Mouse (Mus musculus) cerebellum, postnatal 14 days (tissue): ENCODE results near the gene Aurkb.

Experiments used
- DNase-seq, 2 experiments: peaks; one replicate each; pipeline ENCODE4 v3.0.0; 2021; ENCODE audit warnings: mixed read lengths in 2 of 2

Aurkb gene

DNA sequence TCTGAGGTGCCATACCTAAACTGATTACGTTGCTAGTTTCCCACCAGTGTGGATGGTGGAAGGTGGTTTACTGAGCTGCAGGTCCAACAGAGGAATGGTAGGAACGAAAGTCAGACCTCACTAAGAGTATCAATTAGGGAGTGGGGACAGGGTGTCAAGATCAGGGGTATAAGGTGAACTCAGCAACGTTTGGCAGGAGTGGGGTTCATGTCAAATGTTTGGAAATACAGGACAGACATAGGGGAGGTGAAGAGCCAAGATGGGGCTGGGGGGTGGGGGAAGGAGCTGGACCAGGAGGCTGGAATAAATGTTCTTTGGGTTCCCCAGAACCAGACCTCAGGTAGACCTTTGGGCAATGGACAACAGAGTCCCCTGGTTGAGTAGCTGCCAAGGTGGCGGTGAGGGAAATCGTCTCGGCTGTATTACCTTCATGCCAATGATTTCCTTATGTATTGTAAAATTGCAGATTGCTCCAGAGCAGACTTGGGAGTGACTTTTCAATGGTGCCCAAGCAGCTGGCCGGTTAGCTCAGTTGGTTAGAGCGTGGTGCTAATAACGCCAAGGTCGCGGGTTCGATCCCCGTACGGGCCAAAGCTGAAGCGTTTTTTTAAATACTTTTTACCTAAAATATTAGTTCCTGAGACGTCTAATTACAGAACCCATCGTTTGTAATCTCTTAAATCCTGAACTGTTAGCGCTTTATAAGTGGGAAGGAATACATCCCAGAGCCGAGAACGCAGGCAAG lies 8.8 kb upstream of the Aurkb start:
- peak; percentile 93 to 95 for DNase-seq

DNA sequence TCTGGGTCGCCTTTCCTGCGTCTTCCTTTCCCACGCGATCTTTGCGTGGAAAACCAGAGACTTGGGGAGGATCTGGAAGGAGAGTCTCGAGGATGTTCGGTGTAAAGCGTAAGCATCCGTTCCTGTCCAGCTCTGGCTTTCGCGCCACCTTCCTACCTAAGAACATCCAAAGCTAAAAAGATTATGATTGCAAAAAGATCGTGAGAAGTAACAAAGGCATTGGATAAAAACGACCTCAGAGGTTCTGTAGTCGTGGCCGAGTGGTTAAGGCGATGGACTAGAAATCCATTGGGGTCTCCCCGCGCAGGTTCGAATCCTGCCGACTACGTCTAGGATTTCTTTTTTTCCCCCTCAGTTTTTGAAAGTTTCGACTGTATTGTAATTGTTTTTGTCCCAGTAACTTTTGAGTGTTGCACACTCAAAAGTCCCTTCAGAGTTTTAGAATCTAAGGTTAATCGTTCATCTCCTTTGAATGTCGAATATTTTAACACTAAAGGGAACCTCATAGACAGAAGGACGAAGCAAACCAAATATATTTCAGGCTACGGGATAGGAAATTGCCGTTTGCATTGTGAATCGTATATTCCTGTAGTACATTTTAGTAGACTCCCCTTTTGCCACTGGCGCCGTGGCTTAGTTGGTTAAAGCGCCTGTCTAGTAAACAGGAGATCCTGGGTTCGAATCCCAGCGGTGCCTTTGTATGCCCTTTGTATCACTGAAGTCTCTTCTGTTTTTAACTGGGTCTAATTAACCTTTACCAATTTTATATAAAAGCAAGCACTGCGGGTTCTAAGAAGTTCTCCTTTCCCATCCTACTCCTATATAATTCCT lies 8.0 kb upstream of the Aurkb start:
- DNase-seq, result peak; percentile 87 to 90

DNA sequence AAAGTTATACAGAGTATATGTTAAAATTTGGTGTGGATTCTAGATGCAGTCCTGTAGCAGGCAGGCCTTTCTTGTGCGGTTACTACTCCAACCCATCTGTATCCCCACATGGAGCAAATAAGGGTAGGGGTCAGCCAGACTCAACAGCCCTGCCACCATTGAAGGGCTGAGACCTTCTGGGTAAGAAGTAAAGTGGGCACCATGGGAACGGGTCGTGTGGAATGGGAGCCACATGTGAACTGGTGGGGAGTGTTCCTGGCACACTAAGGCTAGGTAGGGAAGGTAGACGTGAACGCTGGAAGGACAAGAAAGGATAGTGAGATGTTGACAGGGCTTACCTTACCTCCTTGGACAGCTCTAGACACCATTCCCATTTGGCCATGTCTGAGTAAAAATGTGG lies 7.3 kb upstream of the Aurkb start:
- DNase-seq, result no peak

DNA sequence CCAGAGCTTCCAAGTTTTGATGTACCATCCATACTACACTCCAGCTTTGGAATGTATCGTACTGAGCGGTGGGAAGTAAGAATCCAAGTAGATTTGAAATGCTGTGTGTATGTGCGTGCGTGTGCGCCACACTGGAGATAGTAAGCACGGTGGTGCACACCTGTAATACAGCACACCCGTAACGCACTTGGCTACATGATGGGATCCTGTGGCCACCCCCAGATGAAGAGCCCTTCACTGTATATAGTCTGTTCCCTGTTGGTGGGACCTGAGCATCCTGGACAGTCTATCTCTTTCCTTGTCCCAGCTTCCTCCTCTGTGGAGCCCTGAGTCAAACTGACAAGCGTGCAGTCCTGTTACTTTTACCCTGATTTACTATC lies 938 bp downstream of the Aurkb start:
- no peak for DNase-seq

DNA sequence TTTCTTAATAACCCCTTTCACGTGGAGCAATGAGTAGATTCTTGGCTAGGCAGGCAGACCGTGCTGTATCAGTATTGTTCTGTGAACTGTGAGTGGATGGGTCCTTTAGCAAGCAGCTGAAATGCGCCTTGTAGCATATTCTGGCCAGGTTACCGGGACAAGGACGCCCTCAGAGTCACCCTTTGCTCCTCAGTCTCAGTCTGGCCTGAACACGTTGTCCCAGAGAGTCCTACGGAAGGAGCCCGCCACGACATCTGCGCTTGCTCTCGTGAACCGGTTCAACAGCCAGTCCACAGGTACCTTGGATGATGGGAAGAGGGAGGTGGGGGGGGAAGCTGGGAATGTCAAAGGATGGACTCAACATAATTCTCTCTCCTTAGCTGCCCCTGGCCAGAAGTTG lies 2.1 kb downstream of the Aurkb start:
- no peak for DNase-seq

DNA sequence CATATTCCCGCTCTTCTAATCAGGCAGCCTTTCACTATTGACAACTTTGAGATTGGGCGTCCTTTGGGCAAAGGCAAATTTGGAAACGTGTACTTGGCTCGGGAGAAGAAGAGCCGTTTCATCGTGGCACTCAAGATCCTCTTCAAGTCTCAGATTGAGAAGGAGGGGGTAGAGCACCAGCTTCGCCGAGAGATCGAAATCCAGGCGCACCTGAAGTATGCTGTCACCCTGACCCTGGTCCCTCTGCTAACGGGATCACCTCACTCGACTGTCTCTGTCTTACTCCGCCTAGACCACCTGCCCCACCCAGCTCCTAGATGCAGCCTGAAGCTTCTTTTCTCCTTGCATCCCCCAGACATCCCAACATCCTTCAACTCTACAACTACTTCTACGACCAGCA lies 2.7 kb downstream of the Aurkb start:
- DNase-seq, result no peak

DNA sequence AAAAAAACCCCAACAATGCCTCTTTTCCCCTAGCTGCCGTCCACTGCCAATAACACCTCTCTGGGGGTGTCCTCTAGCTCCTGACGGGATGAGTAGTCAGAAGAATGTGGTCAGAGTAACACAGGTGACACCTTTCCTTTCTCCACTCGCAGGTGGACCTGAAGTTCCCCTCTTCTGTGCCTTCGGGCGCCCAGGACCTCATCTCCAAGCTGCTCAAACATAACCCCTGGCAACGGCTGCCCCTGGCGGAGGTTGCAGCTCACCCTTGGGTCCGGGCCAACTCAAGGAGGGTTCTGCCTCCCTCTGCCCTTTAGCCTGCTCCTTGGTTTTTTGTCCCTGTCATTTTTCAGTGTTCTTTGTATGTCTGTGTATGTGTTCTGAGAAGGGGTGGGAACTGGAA lies 5.3 kb downstream of the Aurkb start:
- peak in 1 of 2 experiments; percentile 37 for DNase-seq

DNA sequence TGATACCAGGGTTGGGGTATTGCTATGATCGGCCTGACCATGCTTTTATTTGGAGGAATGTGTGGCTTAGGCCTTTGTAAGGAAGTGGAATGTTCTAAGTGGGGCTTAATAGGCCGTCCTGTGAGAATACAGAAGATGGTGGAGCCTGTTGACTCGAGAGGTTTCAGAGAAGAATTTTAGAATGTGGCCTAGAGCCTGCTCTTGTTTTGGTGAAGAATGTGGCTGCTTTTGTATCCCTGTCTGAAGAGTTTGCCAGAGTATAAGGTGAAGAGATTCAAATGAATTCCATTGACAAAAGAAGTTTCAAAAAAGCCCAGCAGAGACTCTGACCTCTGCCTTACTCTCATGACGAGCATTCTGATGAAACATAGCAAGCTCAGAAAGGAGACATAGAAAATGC lies 6.3 kb downstream of the Aurkb start:
- DNase-seq, result no peak

DNA sequence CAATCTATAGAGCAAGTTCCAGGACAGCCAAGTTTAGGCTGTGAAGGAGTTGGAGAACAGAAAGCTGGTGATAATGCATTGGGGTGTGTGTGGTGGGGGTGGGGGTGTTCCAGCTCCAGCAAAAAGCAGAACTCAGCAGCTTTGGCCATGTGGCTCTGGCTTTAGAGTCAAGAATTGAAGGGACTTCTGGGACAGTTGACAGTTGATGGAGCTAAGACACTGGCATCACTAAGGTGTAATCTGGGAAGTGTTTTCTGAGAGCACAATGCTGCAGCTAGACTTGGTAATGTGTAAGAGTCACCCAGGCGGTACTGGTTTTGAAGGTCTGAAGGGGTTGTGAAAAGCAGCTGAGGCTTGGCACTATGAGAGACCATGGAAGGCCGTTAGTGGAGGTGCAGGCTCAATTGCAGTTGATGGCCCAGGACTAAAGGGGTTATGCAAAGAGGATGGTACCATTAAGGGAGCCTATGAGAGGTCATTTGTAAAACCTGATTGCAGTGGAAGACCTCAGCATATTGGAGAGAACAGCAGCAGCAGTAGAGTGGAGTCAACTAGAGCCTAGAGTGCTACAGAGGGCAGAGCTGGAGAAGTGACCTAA lies 7.5 kb downstream of the Aurkb start:
- DNase-seq, result no peak

DNA sequence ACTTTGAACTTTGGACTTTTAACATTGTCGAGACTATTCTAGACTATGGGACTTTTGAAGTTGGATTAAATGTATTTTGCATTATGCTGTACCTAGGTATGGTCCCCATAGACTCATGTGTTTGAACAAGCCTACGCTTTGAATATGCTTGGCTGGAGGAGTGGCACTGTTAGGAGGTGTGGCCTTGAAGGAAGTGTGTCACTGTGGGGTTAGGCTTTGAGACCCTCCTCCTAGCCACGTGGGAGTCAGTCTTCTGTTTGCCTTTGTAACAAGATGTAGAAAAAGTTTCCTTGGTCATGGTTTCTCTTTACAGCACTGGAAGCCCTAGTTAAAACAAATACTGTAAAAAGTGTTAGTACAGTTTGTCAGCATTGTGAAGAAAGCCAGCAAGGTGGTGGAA lies 8.4 kb downstream of the Aurkb start:
- DNase-seq, result no peak

DNA sequence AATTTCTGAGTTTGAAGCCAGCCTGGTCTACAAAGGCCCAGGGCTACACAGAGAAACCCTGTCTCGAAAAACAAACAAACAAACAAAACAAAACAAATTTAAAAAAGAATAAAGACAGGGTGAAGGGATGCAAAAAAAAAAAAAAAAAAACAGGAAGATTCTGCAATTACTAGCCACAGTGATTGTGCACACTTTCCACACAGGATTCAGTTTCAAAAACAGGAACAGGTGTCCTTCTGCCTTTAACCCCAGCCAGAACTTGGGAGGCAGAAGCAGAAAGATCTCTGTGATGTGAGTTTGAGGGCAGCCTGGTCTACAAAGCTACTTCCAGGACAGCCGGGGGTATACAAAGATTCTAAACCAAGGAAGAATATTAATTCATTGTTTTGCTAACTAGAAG lies 12.8 kb downstream of the Aurkb start:
- no peak for DNase-seq

DNA sequence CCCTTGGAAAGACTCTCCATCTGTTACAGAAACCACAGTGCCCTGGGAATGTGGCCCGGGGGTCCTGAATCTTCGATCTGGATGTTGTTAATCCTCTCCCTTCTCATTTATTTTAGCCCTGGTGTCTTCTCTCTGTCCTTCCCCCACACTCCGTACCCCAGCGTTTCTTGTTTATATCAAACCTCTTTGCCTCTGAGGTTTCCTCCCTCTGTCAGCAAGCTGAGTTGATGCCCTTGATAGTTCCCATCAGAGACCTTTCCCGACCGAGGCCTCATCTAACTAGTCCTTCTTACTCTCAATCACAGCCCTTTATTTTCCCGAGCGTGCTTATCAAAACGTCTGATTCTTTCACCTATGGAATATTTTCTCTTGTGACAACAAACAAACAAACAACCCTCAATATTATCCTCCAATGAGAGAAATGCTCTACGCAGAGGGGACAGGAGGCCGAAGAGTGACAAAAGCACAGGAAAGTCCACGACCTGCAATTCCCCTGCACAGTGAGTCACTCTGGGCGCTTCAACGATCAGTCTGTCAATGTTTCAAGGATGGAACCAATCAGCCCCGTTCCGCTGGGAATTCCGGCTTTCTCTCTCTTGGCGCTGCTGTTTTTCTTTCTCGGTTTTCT lies 13.4 kb downstream of the Aurkb start:
- DNase-seq, result peak in 1 of 2 experiments; percentile 31

DNA sequence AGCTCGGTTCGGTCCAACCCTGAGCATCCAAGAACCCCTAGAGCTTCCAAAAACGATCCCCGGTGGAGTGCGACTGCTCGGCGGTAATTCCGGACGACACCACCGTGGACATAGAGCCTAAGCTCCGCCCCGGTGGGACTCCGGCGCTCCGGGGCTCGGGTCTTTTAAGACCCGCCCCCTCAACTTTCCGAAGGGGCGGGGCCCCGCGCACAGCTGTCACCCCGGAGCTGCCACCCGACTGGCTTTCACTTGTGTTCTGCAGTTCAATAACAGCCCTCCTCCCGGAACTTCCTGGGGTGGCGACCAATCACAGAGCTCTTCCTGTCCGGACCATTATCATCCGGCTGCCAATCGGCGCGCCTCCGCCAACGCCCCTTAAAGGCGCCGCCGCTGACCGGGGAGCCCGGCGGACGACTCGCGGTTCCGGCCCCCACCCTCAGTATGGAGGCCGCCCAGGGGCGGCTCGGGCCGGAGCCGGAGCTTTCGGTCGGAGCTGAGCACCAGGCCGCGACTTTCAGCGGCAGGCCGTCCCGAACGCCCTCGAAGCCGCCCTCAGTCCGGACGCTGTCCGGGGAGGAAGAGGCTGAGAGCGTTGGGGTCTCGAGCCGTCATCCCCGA lies 14.0 kb downstream of the Aurkb start, which contains the start of gene Borcs6:
Gene Borcs6 (plus strand): TSS at position 361 of the 618 bp plus-strand sequence.
- DNase-seq, result peak; percentile 94 to 96

DNA sequence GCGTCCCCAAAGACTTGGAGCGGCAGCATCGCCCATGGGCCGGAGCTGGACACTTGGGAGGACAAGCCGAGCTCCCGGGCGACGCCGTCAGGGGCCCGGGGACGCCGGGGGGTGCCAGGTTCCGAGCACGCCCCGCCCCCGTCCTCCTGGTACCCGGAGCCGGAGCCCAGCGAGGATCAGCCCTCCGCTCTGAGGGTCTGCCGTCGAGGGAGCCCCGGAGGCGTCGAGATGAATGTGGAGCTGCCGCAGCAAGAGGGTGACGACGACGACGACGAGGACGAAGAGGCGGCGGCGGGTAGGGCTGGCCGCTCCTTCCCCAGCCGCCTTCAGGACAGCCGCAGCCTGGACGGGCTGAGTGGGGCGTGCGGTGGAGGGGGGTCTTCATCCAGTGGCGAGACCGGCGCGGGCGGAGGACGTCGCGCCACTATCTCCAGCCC lies 14.5 kb downstream of the Aurkb start:
- DNase-seq, result peak in 1 of 2 experiments; percentile 73

DNA sequence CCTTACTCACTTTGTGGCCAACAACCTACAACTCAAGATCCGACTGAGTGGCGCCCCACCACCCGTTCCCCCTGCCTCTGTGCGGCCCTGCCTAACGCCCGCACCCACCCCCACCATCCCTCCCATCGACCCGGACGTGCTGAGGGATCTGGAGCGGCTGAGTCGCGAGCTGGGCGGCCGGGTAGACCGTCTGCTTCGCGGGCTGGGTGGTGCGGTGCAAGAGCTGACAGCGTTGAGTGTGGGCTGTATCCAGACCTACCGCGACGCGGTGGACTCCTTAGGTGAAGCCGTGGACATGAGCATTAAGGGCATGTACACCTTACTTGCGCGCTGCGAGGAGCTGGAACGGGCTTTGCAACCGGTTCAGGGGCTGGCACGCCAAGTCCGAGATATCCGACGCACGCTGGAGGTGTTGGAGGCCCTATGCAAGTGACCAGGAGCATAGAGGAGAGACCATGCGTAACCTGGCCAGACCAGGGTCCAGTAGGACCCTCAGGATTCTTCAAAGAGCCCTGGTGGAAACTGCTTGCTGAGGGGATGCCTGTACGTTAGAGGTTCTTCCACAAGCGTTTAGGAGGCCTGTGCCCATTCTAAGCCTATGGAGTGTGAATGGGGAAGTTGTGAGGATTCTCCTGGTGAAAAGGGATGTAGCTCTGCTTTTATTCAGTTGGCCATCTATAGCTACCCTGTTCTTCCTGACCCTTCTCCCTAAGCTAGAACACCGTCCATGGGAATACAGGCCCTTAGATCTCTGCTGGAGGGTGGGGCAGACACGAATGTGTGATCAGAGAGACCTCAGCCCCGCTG lies 15.2 kb downstream of the Aurkb start:
- peak; percentile 52 to 54 for DNase-seq

DNA sequence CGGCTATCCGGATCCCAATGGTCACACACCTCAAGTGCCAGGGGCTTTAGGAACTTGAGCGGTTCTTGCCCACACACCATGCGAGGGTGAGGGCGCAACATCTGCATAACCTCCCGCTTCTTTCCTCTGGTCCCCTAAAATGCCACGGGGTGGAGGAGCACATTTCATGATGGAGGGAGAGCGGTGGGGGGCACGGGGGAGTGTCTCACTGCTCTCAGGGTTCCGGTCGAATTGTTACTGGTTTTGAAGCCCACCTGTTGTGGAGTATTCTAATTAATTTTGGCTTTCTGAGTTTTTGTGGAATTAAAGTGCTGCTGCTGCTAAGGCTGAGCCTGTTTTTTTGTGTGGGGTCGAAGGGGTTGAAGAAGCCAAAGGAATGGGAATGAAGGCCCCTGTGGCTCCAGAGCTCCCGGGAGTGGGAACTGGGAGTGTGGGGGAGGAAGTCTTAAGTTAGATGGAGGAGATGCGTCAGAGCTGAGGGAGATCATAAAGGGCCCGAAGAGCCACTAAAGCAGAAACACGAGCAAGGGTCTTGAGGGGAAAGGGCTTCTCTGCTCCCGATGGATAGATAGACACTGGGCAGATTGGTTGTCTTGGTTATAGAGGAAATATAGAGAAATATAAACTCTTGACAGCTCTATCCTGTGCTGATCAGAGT lies 15.9 kb downstream of the Aurkb start:
- peak; percentile 24 to 49 for DNase-seq

DNA sequence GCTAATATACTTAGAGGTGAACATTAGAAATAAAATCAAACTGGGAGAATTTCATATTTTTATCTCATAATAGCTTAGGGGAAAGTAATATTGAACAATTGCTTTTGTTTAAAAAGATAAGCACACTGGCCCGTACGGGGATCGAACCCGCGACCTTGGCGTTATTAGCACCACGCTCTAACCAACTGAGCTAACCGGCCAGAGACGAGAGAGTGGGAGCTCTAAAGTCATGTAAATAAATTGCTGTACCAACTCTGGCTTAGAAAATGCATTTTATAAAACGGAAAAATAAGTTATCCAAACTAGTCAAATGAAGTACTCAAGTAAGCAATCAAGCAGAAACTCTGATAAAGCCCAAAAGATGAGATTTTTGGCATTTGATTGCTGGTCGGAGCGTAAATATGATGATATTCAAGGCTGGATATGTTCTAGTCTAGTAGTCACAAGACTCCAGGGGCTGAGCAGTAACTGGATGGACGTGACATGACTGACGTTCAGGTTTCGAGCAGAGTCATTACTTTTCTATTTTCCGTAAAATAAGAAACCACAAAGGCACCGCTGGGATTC lies 16.8 kb downstream of the Aurkb start:
- peak; percentile 87 for DNase-seq

DNA sequence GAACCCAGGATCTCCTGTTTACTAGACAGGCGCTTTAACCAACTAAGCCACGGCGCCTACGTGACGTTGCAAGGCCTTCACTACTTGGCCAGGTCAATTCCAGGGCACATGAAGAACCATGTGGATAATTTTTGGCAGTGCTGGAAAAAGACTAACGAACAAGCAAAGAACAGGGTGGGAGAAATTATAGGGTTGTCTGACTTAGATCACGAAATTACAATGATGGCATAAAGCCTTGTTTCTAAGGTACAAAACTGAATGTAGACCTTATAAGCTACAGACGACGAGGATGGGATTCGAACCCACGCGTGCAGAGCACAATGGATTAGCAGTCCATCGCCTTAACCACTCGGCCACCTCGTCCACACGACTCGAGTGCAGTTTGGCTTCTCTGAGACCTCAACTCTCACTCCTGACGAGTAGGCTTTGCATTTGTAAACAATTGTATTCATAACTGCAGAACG lies 17.3 kb downstream of the Aurkb start:
- DNase-seq, result peak; percentile 97 to 98

DNA sequence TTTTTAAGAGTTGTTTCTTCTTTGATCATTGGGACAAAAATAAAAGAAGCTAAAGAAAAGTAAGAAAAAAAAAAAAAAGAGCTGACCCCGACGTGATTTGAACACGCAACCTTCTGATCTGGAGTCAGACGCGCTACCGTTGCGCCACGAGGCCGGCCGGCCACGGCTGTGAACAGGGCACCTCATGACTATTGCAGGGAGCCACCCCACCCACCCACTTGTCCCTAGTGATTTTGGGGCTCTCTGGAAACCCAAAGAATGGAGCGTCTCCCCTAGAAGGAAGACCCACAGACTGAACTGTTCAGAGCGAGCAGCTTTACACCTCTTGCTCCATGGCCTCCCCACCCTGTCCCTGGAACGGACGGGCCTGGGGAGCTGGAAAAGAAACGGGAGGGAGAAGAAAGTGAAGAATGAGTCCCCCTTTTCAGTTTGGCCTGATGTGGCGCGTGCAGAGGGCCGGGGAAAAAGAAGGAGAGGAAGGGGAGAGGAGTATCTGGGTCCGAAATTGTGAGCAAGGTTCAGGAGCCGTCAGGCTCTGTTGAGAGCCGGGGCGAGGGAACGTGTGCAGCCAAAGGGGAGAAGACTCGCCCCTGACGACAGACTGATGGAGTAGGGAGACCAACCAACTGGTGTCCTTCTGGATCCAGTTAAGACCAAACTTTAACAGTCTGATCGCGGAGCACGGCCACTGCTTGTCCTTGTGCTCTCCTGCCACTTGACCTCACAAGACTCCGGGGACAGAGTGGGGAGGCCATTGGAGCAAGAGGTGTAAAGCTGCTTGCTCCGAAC lies 18.2 kb downstream of the Aurkb start:
- peak; percentile 94 to 96 for DNase-seq
